Comparison of ENCODE assay signal across 25 mouse cellular contexts in genomic region chr11:51488813-51489212, GRCm38 (mm10).
DNase-seq lines count a peak whose midpoint lies in the region; ATAC-seq lines count a peak whose summit lies in the region.
"Had no signal": no experiment of that assay in that cellular context is flagged by ENCODE, and none has a peak within 500 bp of the region (broad histone marks: within the 10 kb centered on the region; RNA-seq: fewer than 3 reads in every experiment).

No protein-coding gene starts in this region.

- H3K9ac ChIP-seq in midbrain, embryonic 14.5 days (replicated peaks; ENCODE audit: low read length) = no peak overlapping the region
- H3K9ac ChIP-seq in liver, embryonic 12.5 days = no peak overlapping the region
- H3K9ac ChIP-seq: forebrain, embryonic 15.5 days; liver, postnatal 0 days; midbrain, embryonic 12.5 days; neural tube, embryonic 12.5 days; stomach, embryonic 15.5 days had no signal

- WGBS in midbrain, embryonic 10.5 days = 58% methylated on average over 9 of the region's 9 CpGs
- 39% methylated on average over 9 of the region's 9 CpGs for WGBS in midbrain, embryonic 14.5 days
- WGBS in liver, embryonic 12.5 days (ENCODE audit: insufficient replicate concordance) = 66% methylated on average over 9 of the region's 9 CpGs

- DNase-seq in embryo, embryonic 10 days (ENCODE audit: low spot score) = peak; percentile 69
- DNase-seq in embryo, embryonic 9.5 days (ENCODE audit: extremely low spot score) = no peak
- DNase-seq in midbrain, embryonic 10.5 days (ENCODE audit: low spot score) = no peak
- DNase-seq in midbrain, embryonic 14.5 days = no peak
- DNase-seq in forelimb bud, embryonic 11.5 days (ENCODE audit: low read depth, low spot score) = peak; percentile 62
- DNase-seq in lung, postnatal 10 days = no peak
- DNase-seq: adrenal gland, adult 8-10 months; cerebellum, adult 18-20 months; cerebellum, postnatal 25 days; gastrocnemius, postnatal 25 days; heart, adult 2 months; kidney, adult 2 months; liver, postnatal 0 days; right cerebral cortex, adult 18-20 months; right cerebral cortex, postnatal 4 days; thymus, postnatal 25 days had no signal

- H3K27ac ChIP-seq in midbrain, embryonic 10.5 days (replicated peaks) = 0 out of 2 replicates have a peak overlapping the region, but pooled peaks have one; percentile 17
- no peak overlapping the region for H3K27ac ChIP-seq in midbrain, embryonic 14.5 days (replicated peaks; ENCODE audit: low read depth, low read length)
- no peak overlapping the region for H3K27ac ChIP-seq in liver, embryonic 12.5 days
- H3K27ac ChIP-seq: forebrain, embryonic 15.5 days; heart, adult 2 months; kidney, postnatal 0 days; left cerebral cortex, adult 2 months; midbrain, embryonic 12.5 days; neural tube, embryonic 12.5 days; stomach, embryonic 15.5 days had no signal

- H3K36me3 ChIP-seq in midbrain, embryonic 10.5 days = no peaks in the 10 kb centered on the region
- no peaks in the 10 kb centered on the region for H3K36me3 ChIP-seq in midbrain, embryonic 14.5 days (ENCODE audit: control insufficient read depth, insufficient read depth, low read length)
- H3K36me3 ChIP-seq in liver, embryonic 12.5 days = no peaks in the 10 kb centered on the region
- H3K36me3 ChIP-seq: forebrain, embryonic 15.5 days; midbrain, embryonic 12.5 days; neural tube, embryonic 12.5 days; stomach, embryonic 15.5 days had no signal

- H3K4me2 ChIP-seq in midbrain, embryonic 14.5 days (ENCODE audit: low read length) = no peak overlapping the region
- H3K4me2 ChIP-seq in liver, embryonic 12.5 days = no peak overlapping the region
- H3K4me2 ChIP-seq: forebrain, embryonic 15.5 days; midbrain, embryonic 12.5 days; neural tube, embryonic 12.5 days; stomach, embryonic 15.5 days had no signal

- no peaks in the 10 kb centered on the region for H3K27me3 ChIP-seq in midbrain, embryonic 10.5 days (ENCODE audit: low read depth, poor library complexity, severe bottlenecking)
- H3K27me3 ChIP-seq in midbrain, embryonic 14.5 days (ENCODE audit: control insufficient read depth, insufficient read depth, low read length) = no peaks in the 10 kb centered on the region
- no peaks in the 10 kb centered on the region for H3K27me3 ChIP-seq in liver, embryonic 12.5 days (replicated peaks)
- H3K27me3 ChIP-seq: forebrain, embryonic 15.5 days; midbrain, embryonic 12.5 days; neural tube, embryonic 12.5 days; stomach, embryonic 15.5 days had no signal

- ATAC-seq in midbrain, embryonic 14.5 days (ENCODE audit: low FRiP score, low TSS enrichment) = no peak
- ATAC-seq in liver, embryonic 12.5 days = no peak
- ATAC-seq: activated CD4-positive, CD25-positive, alpha-beta regulatory T cell, adult 4 months; forebrain, embryonic 15.5 days; liver, postnatal 0 days; lung, postnatal 0 days had no signal

- H3K4me3 ChIP-seq in midbrain, embryonic 10.5 days = no peak overlapping the region
- no peak overlapping the region for H3K4me3 ChIP-seq in midbrain, embryonic 14.5 days (replicated peaks; ENCODE audit: low read depth, low read length)
- H3K4me3 ChIP-seq in liver, embryonic 12.5 days = no peak overlapping the region
- H3K4me3 ChIP-seq: forebrain, embryonic 15.5 days; heart, adult 2 months; left cerebral cortex, adult 2 months; midbrain, embryonic 12.5 days; neural tube, embryonic 12.5 days; stomach, embryonic 15.5 days had no signal

- H3K4me1 ChIP-seq in midbrain, embryonic 10.5 days = peaks cover 15% of the 10 kb centered on the region
- no peaks in the 10 kb centered on the region for H3K4me1 ChIP-seq in midbrain, embryonic 14.5 days (ENCODE audit: control insufficient read depth, insufficient read depth, low read length)
- H3K4me1 ChIP-seq in liver, embryonic 12.5 days = peaks cover 21% of the 10 kb centered on the region
- H3K4me1 ChIP-seq: forebrain, embryonic 15.5 days; stomach, embryonic 15.5 days had no signal

- H3K9me3 ChIP-seq in midbrain, embryonic 10.5 days (replicated peaks) = peaks cover 6% of the 10 kb centered on the region; the same call in 1 of the 2 replicates
- H3K9me3 ChIP-seq in midbrain, embryonic 14.5 days (ENCODE audit: control insufficient read depth, low read length) = no peaks in the 10 kb centered on the region
- no peaks in the 10 kb centered on the region for H3K9me3 ChIP-seq in liver, embryonic 12.5 days (replicated peaks)
- H3K9me3 ChIP-seq: forebrain, embryonic 15.5 days; midbrain, embryonic 12.5 days; neural tube, embryonic 12.5 days; stomach, embryonic 15.5 days had no signal

Comparison
In these comparisons a context has a peak if more than half of its experiments do, and no peak if none do; other contexts are left out.
1. DNase-seq: peak in embryo, embryonic 10 days (single experiment) and forelimb bud, embryonic 11.5 days (single experiment); none in embryo, embryonic 9.5 days (single experiment), midbrain, embryonic 10.5 days (single experiment), midbrain, embryonic 14.5 days (single experiment) and lung, postnatal 10 days (single experiment).